Mouse (Mus musculus): ENCODE data around the gene Adcy9. TPM values are rescaled to one million over a fixed set of nuclear protein-coding genes. Genes with fewer than 3 reads are reported as not detected.

The Adcy9 gene
- polyA plus RNA-seq, 1 experiment, result 2.8 TPM

DNA sequence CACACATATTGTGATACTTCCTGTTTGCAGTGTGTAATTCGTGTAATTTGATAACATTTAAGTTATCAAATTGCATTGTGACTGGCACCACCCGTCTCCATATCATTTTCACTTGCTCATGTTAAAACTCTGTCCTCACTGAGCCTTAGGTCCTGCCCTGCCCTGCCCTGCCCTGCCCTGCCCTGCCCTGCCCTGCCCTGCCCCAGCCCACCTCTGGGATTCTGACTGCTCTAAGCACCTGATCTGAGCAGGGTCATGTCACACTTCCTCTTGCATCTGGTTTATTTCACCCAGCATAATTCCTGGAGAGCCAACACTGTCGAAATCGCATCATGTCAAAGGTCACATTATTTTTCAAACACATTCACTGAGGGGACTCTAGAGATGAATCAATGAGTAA lies 26.1 kb upstream of the Adcy9 start:
- Histone ChIP-seq H3K27ac (ENCODE audit: insufficient read depth, low read length) (no peak overlapping the region), H3K4me1 (ENCODE audit: control insufficient read depth, insufficient read depth, low read length) (peaks cover 4% of the 10 kb centered on the region; the same call in 1 of the 2 replicates), H3K4me3 (ENCODE audit: insufficient read depth, low read length) (no peak overlapping the region)
- TF ChIP-seq POLR2A (IDR thresholded peaks at IDR 0.05; ENCODE audit: low read depth, low read length), result no peak
- no peak for TF ChIP-seq CTCF (IDR thresholded peaks at IDR 0.05; ENCODE audit: borderline replicate concordance, insufficient read depth, low read length)

DNA sequence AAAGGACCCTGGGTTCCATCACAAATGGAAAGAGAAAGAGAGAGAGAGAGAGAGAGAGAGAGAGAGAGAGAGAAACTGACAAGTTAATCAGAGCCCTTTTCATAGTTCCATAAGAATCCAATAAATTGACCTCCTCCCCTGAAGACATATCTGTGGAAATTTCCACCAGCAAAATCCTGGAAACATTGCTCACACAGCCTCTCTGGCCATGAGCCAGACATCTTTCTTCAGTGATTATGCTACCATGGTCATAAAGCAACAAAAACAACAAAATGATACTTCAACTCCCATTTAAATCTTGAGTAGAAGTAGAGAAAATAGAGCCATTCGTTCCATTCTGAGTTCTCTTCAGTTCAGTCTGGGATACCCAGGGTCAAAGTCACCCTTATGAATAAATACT lies 24.1 kb upstream of the Adcy9 start:
- peaks cover 4% of the 10 kb centered on the region; the same call in 1 of the 2 replicates for H3K4me1 ChIP-seq (ENCODE audit: control insufficient read depth, insufficient read depth, low read length)
- H3K4me3 ChIP-seq (ENCODE audit: insufficient read depth, low read length), result no peak overlapping the region
- no peak for TF ChIP-seq CTCF (IDR thresholded peaks at IDR 0.05; ENCODE audit: borderline replicate concordance, insufficient read depth, low read length)
- no peak for TF ChIP-seq POLR2A (IDR thresholded peaks at IDR 0.05; ENCODE audit: low read depth, low read length)
- H3K27ac ChIP-seq (ENCODE audit: insufficient read depth, low read length), result no peak overlapping the region

DNA sequence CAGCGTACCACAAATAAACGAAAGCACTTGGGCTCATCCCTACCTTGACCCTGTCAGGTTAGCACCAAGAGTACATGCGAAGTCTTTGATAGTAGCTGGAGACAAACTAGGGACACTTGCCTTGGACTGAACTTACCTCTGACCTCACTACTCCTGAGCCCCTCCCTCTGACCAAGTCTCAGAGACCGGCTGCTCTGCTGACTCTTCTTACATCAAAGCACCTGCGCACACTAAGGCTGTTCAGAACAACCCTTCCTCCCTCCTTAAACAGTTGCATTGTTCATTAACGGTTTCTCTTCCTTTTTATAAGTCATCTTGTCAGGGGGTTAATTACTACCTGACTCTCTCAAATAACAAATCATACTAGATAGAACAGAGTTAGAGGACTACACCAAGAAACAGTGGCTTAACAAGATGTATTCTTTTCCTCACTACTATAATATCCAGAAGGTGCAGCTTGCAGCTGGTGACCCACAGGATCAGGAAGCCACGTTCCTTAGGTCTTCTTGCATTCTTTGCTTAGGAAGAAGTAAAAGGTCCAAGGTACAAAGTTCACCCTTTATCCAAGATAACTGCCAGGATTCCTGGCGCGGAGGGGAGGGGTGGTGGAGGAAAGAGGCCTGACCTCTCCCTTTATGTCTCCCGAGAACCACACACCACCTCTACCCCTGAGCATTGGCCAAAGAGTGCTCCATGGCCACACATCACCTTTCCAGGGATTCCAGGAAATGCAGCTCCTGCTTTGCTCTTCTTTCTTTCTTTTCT lies 19.2 kb upstream of the Adcy9 start:
- Histone ChIP-seq H3K4me1 (ENCODE audit: control insufficient read depth, insufficient read depth, low read length) (no peaks in the 10 kb centered on the region), H3K27ac (ENCODE audit: insufficient read depth, low read length) (no peak overlapping the region), H3K4me3 (ENCODE audit: insufficient read depth, low read length) (no peak overlapping the region)
- no peak for TF ChIP-seq CTCF (IDR thresholded peaks at IDR 0.05; ENCODE audit: borderline replicate concordance, insufficient read depth, low read length)
- no peak for TF ChIP-seq POLR2A (IDR thresholded peaks at IDR 0.05; ENCODE audit: low read depth, low read length)

DNA sequence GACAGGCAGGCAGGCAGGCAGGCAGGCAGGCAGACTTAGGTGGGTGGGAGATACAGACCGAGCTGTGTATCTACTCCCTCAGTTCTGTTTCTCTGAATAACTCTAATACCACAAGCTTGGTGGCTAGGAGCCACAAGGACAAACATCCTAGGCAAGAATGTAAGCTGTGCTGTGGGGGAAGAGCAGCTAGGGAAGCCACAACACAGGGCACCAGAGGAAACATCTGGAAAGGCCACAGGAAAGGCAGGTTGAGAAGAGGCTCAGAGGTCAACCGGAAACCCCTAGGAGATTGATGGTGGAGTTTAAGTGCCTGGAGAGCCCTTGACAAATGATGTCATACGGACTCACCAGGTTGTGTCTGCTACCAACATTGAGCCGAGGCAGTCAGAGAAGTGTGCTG lies 16.4 kb upstream of the Adcy9 start:
- Histone ChIP-seq H3K27ac (ENCODE audit: insufficient read depth, low read length) (no peak overlapping the region), H3K4me3 (ENCODE audit: insufficient read depth, low read length) (no peak overlapping the region), H3K4me1 (ENCODE audit: control insufficient read depth, insufficient read depth, low read length) (no peaks in the 10 kb centered on the region)
- TF ChIP-seq POLR2A (IDR thresholded peaks at IDR 0.05; ENCODE audit: low read depth, low read length) (no peak), CTCF (IDR thresholded peaks at IDR 0.05; ENCODE audit: borderline replicate concordance, insufficient read depth, low read length) (no peak)

DNA sequence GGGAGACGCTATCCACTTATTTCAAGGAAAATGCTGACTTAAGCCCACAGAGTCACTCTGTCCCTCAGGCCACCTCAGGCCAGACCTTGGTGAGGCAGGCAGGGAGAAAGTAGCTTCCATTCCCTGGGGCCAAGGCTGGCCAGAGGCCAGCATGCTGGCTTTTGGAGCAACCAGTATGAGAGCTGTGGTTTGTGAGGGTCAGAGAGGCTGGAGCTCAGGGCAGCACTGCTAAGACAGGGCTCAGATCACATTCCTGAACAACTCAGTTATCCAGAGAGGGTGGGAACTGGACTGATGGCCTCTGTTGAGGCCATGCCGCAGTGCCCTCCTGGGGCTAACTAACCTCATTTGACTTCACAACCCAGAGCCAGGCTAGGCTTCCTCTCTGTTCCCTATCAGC lies 15.1 kb upstream of the Adcy9 start:
- no peaks in the 10 kb centered on the region for H3K4me1 ChIP-seq (ENCODE audit: control insufficient read depth, insufficient read depth, low read length)
- no peak overlapping the region for H3K27ac ChIP-seq (ENCODE audit: insufficient read depth, low read length)
- TF ChIP-seq POLR2A (IDR thresholded peaks at IDR 0.05; ENCODE audit: low read depth, low read length) (no peak), CTCF (IDR thresholded peaks at IDR 0.05; ENCODE audit: borderline replicate concordance, insufficient read depth, low read length) (no peak)
- H3K4me3 ChIP-seq (ENCODE audit: insufficient read depth, low read length), result no peak overlapping the region

DNA sequence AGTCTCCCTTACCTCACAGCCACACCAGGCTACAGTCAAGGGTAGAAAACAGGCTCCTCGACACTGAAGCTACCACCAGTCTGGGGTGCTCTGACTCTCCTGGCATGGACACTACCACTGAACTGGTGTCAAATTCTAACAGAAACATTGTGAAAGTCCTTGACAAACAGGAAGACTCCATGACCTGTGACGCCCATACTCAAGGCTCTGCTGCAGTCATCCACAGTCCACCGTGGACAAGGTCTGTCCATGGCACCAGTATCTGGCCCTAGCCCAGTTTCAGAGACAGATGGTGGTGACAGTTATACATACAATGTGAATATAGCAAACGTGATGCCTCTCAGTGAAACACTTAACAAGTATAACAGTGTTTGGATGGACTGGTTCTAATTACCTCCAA lies 11.5 kb upstream of the Adcy9 start:
- no peak for TF ChIP-seq CTCF (IDR thresholded peaks at IDR 0.05; ENCODE audit: borderline replicate concordance, insufficient read depth, low read length)
- Histone ChIP-seq H3K4me3 (ENCODE audit: insufficient read depth, low read length) (no peak overlapping the region), H3K27ac (ENCODE audit: insufficient read depth, low read length) (no peak overlapping the region), H3K4me1 (ENCODE audit: control insufficient read depth, insufficient read depth, low read length) (no peaks in the 10 kb centered on the region)

DNA sequence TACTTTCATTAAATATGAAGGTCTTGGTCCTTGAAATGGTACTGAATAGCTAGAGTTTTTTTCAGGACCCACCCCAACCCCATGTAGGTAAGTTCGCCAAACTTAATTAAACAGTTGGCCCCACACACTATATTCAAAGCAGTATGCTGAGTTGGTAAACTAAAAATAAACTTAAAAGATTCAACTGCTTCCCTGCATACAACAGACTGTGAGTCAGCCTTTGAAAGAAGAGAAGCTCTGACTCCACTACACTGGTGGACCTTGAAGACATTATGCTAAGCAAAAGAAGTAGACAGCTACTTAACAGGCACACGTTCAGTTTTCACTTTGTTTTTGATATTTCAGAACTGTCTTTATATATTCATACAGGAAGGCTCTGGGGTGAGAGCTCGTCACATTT lies 10.7 kb upstream of the Adcy9 start:
- Histone ChIP-seq H3K4me1 (ENCODE audit: control insufficient read depth, insufficient read depth, low read length) (no peaks in the 10 kb centered on the region), H3K4me3 (ENCODE audit: insufficient read depth, low read length) (no peak overlapping the region), H3K27ac (ENCODE audit: insufficient read depth, low read length) (no peak overlapping the region)
- no peak for TF ChIP-seq CTCF (IDR thresholded peaks at IDR 0.05; ENCODE audit: borderline replicate concordance, insufficient read depth, low read length)
- no peak for TF ChIP-seq POLR2A (IDR thresholded peaks at IDR 0.05; ENCODE audit: low read depth, low read length)

DNA sequence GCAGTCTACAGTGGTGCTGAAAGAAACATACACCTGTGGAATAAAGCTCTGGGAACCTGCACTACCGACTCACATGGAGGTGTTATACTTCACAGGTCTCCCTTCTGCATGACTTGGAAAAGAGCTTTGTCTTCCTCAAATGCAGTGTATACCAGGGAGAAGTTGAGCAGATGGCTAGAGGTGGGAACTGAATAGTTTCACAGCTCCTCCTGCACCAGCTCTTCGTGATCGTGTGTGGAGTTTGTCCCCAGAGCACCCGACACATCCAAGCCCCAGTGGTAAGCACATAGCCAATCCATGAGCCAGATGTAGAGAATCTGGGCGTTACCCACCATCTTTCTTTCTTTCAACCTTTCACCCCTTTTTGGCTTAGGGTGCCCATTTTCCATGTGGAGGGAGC lies 9.9 kb upstream of the Adcy9 start:
- Histone ChIP-seq H3K27ac (ENCODE audit: insufficient read depth, low read length) (no peak overlapping the region), H3K4me1 (ENCODE audit: control insufficient read depth, insufficient read depth, low read length) (no peaks in the 10 kb centered on the region), H3K4me3 (ENCODE audit: insufficient read depth, low read length) (no peak overlapping the region)
- TF ChIP-seq CTCF (IDR thresholded peaks at IDR 0.05; ENCODE audit: borderline replicate concordance, insufficient read depth, low read length), result no peak
- TF ChIP-seq POLR2A (IDR thresholded peaks at IDR 0.05; ENCODE audit: low read depth, low read length), result no peak

DNA sequence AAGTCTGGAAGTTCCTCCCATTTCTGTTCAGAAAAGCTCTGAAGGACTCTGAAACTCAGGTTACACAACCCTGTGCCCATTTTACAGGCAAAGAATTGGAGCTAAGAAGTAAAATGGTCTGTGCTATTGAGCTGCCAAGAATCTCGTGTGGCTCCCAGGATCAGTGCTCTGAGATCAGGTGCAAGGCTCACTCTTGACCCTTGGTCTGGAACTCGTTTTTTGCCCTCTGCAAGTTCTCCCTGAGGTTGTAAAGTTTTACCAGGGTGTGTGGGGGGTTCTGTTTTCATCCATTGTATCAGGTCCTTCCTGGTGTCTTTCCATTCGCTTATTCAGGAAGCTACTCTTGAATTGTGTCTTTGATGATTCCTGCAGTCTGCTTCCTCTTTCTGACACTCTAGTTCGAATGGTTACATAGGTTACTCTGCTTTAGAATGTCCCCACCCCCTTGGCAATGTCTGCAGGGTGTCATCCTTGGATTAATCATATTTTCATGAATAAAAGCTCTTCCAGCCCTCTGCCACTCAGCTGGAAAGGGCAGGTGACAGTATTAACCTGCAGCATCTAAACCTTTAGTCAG lies 5.4 kb upstream of the Adcy9 start:
- Histone ChIP-seq H3K4me1 (ENCODE audit: control insufficient read depth, insufficient read depth, low read length) (no peaks in the 10 kb centered on the region), H3K4me3 (ENCODE audit: insufficient read depth, low read length) (no peak overlapping the region), H3K27ac (ENCODE audit: insufficient read depth, low read length) (no peak overlapping the region)
- TF ChIP-seq CTCF (IDR thresholded peaks at IDR 0.05; ENCODE audit: borderline replicate concordance, insufficient read depth, low read length), result no peak
- TF ChIP-seq POLR2A (IDR thresholded peaks at IDR 0.05; ENCODE audit: low read depth, low read length), result no peak

DNA sequence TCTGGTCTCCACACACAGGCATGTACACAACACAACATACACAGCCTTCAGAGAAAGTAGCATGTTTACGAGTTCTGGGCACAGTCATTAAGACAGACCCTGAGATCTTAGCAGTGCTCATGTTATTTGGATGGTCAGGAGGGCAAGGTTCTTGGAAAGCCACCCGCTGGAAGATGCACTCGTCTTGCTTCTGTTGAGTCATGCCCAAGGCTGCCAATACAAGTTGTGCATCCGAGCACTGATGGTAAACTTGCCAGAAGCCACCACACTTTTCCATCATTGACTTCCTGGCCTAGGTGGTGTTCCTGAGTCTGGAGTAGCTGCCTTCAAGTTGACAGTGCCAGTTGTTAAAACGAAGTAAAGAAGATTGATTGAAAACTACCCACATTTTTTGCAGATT lies 3.3 kb upstream of the Adcy9 start:
- no peaks in the 10 kb centered on the region for H3K4me1 ChIP-seq (ENCODE audit: control insufficient read depth, insufficient read depth, low read length)
- no peak overlapping the region for H3K27ac ChIP-seq (ENCODE audit: insufficient read depth, low read length)
- TF ChIP-seq POLR2A (IDR thresholded peaks at IDR 0.05; ENCODE audit: low read depth, low read length) (no peak), CTCF (IDR thresholded peaks at IDR 0.05; ENCODE audit: borderline replicate concordance, insufficient read depth, low read length) (no peak)
- H3K4me3 ChIP-seq (ENCODE audit: insufficient read depth, low read length), result no peak overlapping the region

Measured in embryonic fibroblast, embryonic 13.5 days (primary cell).